Mouse (Mus musculus): ENCODE measurements around the gene Nfkbib.
A peak's percentile ranks its signal among the peaks of the same experiment; 100 is the strongest.

The Nfkbib gene

DNA sequence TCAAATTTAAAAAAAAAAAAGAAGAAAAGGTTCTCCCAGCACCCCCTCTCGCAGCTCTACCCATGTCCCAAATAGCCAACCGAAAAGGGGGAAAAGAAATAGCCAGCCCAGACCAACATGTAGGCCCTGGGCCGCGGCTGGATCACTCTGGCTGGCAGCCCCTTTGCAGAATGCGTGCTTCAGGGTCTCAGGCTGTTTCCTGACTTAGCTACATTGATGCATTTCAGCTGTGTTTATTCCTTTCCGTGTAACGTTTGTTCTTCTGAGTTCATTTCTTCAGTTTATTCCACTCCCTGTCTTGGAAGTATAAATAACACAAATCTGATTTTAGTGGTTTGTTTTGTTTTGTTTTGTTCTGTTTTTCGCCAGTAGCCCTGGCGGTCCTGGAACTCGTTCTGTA lies 49.6 kb downstream of the Nfkbib start:
- no peak for DNase-seq (ENCODE audit: low spot score)

GRCm38 (mm10) chr7:28716590-28717281 lies 50.6 kb downstream of the Nfkbib start, which contains the start of gene Fbxo17:
Gene Fbxo17 (plus strand): TSS chr7:28716804.
- peak; percentile 44 for DNase-seq (ENCODE audit: low spot score)

DNA sequence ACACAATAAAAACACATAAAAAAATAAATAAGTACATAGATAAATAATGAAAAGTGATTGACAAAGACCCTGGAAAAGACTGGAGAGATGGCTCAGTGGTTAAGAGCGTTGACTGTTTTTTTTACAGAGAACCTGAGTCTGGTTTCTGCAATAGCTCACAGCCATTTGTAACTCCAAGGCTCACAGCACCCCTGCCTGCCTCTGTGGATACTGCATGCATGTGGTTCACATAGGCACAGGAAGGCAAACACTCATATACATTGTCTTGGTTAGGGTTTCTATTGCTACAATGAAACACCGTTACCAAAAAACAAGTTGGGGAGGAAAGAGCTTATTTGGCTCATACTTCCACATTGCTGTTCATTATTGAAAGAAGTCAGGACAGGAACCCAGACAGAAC lies 51.7 kb downstream of the Nfkbib start:
- DNase-seq (ENCODE audit: low spot score): no peak

GRCm38 (mm10) chr7:28714667-28715066 lies 52.6 kb downstream of the Nfkbib start:
- DNase-seq (ENCODE audit: low spot score): no peak

DNA sequence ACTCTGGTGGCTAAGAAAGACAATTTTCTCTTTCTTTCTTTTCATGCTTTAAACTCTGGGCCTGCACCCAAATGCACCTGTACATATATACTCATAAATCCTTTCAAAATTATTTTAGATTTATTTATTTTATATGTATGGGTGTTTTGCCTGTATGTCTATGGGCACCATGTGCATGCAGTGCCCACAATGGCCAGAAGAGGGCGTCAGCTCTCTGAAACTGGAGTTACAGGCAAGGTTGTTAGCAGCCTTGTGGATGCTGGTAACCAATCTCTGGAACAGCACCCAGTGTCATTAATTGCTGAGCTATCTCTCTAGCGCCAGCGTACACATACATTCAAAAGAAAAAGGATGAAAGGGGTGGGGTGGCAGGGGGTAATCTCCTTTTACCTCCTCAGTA lies 56.4 kb downstream of the Nfkbib start:
- no peak for DNase-seq (ENCODE audit: low spot score)

DNA sequence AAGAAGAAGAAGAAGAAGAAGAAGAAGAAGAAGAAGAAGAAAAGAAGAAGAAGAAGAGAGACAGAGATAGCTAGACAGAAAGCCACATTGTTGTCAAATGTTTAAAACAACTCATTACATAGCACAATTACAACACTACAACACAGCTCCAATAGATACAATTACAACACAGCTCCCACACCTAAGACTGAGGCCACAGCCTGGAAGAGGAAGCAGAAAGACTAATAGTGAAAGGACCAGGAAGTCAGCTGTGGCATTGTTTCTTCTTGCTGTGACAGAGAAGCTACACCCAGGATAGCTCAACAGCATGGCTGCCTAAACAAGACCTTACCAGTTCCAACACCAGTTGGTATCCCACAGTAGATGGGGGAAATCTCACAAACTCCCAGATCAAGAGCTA lies 57.9 kb downstream of the Nfkbib start:
- DNase-seq (ENCODE audit: low spot score): no peak

Data from ovary, postnatal 14 days (tissue).